Mouse (Mus musculus) forebrain, embryonic 14.5 days (tissue): ENCODE measurements around the gene C2cd2. TPM values are rescaled to one million over a fixed set of nuclear protein-coding genes. Genes with fewer than 3 reads are reported as not detected.

Experiments
- ATAC-seq: fragments of 200-750 bp; cut with Nextera tagmentation; 2 replicates; pipeline ENCODE4 v1.8.0; 2017; ENCODE audit warnings: mild to moderate bottlenecking, moderate library complexity
- DNase-seq: peaks from one replicate; pipeline ENCODE4 v3.0.0-alpha.2; 2015; ENCODE audit warnings: low spot score
- H3K27ac ChIP-seq: fragments of 300-500 bp; sonication (generic); 2 replicates; pipeline ENCODE4 v1.5.1; 2014; ENCODE audit warnings: low read depth, mild to moderate bottlenecking, control low read depth, low read length, moderate library complexity
- H3K27me3 ChIP-seq: fragments of 300-500 bp; sonication (generic); replicated peaks from 2 replicates; pipeline ENCODE4 v1.6.1; 2014; ENCODE audit warnings: low read length, control low read depth, mixed read lengths; ENCODE audit not compliant: control insufficient read depth, insufficient read depth
- H3K36me3 ChIP-seq: fragments of 300-500 bp; sonication (generic); 2 replicates; pipeline ENCODE4 v1.6.1; 2014; ENCODE audit warnings: low read length, control low read depth; ENCODE audit not compliant: control insufficient read depth, insufficient read depth
- H3K4me1 ChIP-seq: fragments of 300-500 bp; sonication (generic); 2 replicates; pipeline ENCODE4 v1.6.1; 2014; ENCODE audit warnings: antibody characterized with exemption, low read length, control low read depth; ENCODE audit not compliant: control insufficient read depth, insufficient read depth
- H3K4me2 ChIP-seq: fragments of 300-500 bp; sonication (generic); 2 replicates; pipeline ENCODE4 v1.6.1; 2014; ENCODE audit warnings: mild to moderate bottlenecking, control low read depth, low read length
- H3K4me3 ChIP-seq: fragments of 300-500 bp; sonication (generic); 2 replicates; pipeline ENCODE4 v1.5.1; 2014; ENCODE audit warnings: low read depth, low read length, control low read depth
- H3K9ac ChIP-seq: fragments of 300-500 bp; sonication (generic); 2 replicates; pipeline ENCODE4 v1.6.1; 2014; ENCODE audit warnings: mild to moderate bottlenecking, low read length, control low read depth, moderate library complexity
- H3K9me3 ChIP-seq: fragments of 300-500 bp; sonication (generic); replicated peaks from 2 replicates; pipeline ENCODE4 v1.6.1; 2016; ENCODE audit warnings: low read length, control low read depth, mixed read lengths; ENCODE audit not compliant: control insufficient read depth
- WGBS: fragments of 180-500 bp; shearing (Covaris S2); extraction: QIAGEN DNeasy Blood & Tissue Kit; methylation state at CpG from one replicate; pipeline ENCODE4 v1.1.7; 2014; 5-methylcytosine and 5-hydroxymethylcytosine counted together
- microRNA-seq: library from miRNA; unstranded; fragments of <30 nt; microRNA quantifications from one replicate; pipeline ENCODE4, GENCODE M21; 2016
- polyA plus RNA-seq: library from polyadenylated mRNA; unstranded; fragments of >200 nt; fragmentation: Nextera tagmentation; extraction: Ambion mirVana; gene quantifications from 2 replicates; pipeline ENCODE4 v1.2.1, GENCODE M21; 2014

C2cd2 gene
- polyA plus RNA-seq, 1 experiment from 2014 or later: 10.2 TPM

DNA sequence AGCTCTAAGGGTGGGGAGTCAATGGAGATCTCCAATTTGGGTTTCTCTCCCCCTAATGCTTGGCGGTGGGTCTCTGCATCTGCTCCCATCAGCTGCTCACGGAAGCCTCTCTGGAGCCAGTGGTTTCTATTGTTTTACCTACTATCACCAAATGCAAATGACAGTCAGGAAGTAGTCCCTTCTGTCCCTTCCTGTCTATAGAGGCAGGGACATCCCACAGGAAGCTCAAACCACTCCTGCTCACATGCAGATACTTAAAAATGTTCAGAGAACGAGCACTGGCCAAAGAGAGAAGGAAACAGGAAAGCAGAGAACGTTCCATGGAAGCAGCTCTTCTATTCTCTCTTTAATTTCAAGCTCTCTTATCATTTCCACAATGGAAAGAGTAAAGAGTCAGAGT lies 142.9 kb downstream of the C2cd2 start:
- WGBS: 94% methylated on average over 4 of the region's 4 CpGs
- DNase-seq: no peak
- H3K4me3 ChIP-seq: no peak overlapping the region
- no peak overlapping the region for H3K4me2 ChIP-seq
- H3K9ac ChIP-seq: no peak overlapping the region
- H3K9me3 ChIP-seq: no peaks in the 10 kb centered on the region
- no peak overlapping the region for H3K27ac ChIP-seq
- ATAC-seq: no peak
- H3K27me3 ChIP-seq: no peaks in the 10 kb centered on the region
- H3K4me1 ChIP-seq: no peaks in the 10 kb centered on the region
- H3K36me3 ChIP-seq: peaks cover 82% of the 10 kb centered on the region

DNA sequence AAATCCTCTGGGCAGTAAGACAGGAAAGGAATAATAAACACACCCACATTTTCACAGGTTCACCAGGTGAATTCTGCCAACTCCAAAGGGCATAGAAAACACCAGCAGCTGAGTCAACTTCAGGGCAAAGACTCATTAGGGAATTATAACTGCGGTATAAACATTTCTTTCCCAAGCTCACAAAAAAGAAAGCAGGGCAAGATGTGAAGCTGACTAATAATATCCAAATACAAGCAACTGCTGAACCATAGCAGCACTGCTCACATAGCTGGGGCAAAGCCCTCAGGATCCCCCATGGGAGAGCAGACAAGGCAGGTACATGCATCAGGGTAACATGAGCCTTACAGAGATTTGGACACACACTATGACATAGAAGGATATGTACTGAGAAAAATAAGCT lies 145.0 kb downstream of the C2cd2 start:
- no peak overlapping the region for H3K4me2 ChIP-seq
- H3K27me3 ChIP-seq: no peaks in the 10 kb centered on the region
- DNase-seq: no peak
- no peak overlapping the region for H3K4me3 ChIP-seq
- no peaks in the 10 kb centered on the region for H3K9me3 ChIP-seq
- ATAC-seq: no peak
- 91% methylated on average over 1 of the region's 1 CpGs for WGBS
- no peaks in the 10 kb centered on the region for H3K4me1 ChIP-seq
- H3K9ac ChIP-seq: no peak overlapping the region
- peaks cover 92% of the 10 kb centered on the region for H3K36me3 ChIP-seq
- H3K27ac ChIP-seq: no peak overlapping the region

DNA sequence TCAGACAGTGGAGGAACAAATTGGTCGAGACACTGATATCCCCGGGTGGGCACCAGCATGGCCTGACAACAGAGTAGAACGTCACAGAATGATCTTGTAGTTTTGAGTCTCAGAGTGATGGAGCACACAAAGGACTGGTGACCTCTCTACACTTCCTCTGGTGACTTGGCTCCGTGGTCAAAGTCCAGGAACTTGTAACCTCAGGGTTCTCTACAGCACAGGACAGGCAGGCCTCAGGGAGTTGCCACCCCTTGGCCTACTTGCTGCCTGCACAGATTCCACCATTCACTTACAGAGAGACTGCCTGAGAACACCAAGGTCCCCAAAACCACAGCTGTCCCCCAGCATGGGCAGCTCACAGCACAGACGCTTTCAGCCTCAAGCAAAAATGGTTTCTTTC lies 147.1 kb downstream of the C2cd2 start:
- H3K27ac ChIP-seq: no peak overlapping the region
- H3K9ac ChIP-seq: no peak overlapping the region
- H3K4me1 ChIP-seq: no peaks in the 10 kb centered on the region
- no peaks in the 10 kb centered on the region for H3K9me3 ChIP-seq
- no peaks in the 10 kb centered on the region for H3K27me3 ChIP-seq
- no peak overlapping the region for H3K4me3 ChIP-seq
- H3K4me2 ChIP-seq: no peak overlapping the region
- DNase-seq (no peak), ATAC-seq (no peak)
- peaks cover 98% of the 10 kb centered on the region for H3K36me3 ChIP-seq
- WGBS: 90% methylated on average over 5 of the region's 5 CpGs

DNA sequence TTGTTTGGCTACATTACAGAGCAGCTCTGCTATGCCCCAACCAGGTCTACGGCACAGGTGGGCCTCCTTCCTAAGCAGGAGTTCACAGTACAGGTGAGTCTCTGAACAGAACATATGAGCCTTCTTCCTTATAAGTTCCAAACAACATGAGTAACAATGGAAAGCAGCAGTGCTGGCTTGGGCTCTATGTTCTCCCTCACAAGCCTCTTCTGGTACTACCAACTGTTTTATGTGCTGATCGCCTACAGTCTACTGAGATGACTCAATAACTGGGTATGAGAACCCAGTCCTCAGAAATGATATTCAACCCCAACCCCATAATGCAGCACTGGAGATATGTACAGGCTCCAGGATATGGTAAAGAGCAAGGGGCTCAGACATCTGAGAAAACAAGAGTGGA lies 148.3 kb downstream of the C2cd2 start:
- DNase-seq (no peak), ATAC-seq (no peak)
- WGBS: 98% methylated on average over 2 of the region's 2 CpGs
- Histone ChIP-seq H3K4me1 (no peaks in the 10 kb centered on the region), H3K9ac (no peak overlapping the region), H3K4me3 (no peak overlapping the region), H3K9me3 (no peaks in the 10 kb centered on the region), H3K36me3 (peaks cover 98% of the 10 kb centered on the region), H3K4me2 (no peak overlapping the region), H3K27me3 (no peaks in the 10 kb centered on the region), H3K27ac (no peak overlapping the region)

DNA sequence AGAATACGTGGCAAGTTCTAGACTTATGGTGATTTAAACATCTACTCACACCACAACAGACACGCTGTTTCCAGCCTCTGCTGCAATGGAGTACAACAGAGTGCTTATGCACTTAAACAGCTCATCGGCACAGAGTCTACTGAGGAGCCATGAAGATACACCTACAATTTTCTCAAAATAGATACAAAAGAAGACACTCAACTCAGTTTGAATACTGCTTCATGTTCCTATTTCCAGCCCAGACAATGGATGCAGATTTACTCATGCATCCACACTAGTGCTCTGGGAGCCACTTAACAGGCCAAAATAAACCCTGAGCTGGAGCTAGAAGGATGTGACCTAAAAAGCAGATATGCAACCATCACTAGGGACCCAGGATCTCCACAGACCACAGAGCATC lies 153.5 kb downstream of the C2cd2 start:
- WGBS: 91% methylated on average over 3 of the region's 3 CpGs

DNA sequence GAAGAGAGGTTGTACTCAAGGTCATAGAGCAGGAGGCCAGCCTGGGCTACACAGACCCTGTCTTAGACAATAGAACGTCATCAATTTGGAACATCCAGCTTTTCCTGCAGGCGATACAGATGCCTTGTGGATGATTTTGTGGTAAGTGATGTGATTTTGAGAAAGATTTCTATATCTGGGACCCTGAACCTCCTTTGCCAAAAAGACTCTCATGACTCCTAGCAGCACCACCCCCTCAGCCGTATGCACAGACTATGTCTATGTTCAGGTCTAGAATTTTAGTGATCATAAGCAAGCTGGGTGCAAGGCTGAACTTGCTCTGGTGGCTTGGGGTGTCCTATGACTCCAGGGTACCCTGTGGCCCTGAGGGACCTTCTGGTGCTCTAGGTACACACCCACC lies 156.8 kb downstream of the C2cd2 start:
- Histone ChIP-seq H3K4me1 (no peaks in the 10 kb centered on the region), H3K27me3 (no peaks in the 10 kb centered on the region), H3K9me3 (no peaks in the 10 kb centered on the region), H3K27ac (no peak overlapping the region), H3K9ac (no peak overlapping the region), H3K4me2 (no peak overlapping the region), H3K4me3 (no peak overlapping the region), H3K36me3 (peaks cover 86% of the 10 kb centered on the region)
- WGBS: 93% methylated on average over 3 of the region's 3 CpGs
- no peak for DNase-seq
- no peak for ATAC-seq

More for the DNA sequence above, 153.5 kb downstream of the C2cd2 start:
- DNase-seq (no peak), ATAC-seq (no peak)
- no peak overlapping the region for H3K9ac ChIP-seq
- no peaks in the 10 kb centered on the region for H3K9me3 ChIP-seq
- no peaks in the 10 kb centered on the region for H3K27me3 ChIP-seq
- H3K4me3 ChIP-seq: no peak overlapping the region
- H3K36me3 ChIP-seq: peaks cover 99% of the 10 kb centered on the region
- H3K4me1 ChIP-seq: no peaks in the 10 kb centered on the region
- H3K4me2 ChIP-seq: no peak overlapping the region
- H3K27ac ChIP-seq: no peak overlapping the region

Small RNA genes within 50 kb of the gene (microRNA-seq; reads per million reads assigned to microRNA genes)
- not detected for gene Mir6964

Other genes starting within 250 kb of the C2cd2 start
- gene Ripk4, start 198.8 kb downstream of the C2cd2 start, polyA plus RNA-seq: 0.67 TPM in 2 replicates
- gene Prdm15, start 110.7 kb downstream of the C2cd2 start, polyA plus RNA-seq: 9.5 and 12.1 TPM in 2 replicates
- 12.5 TPM in 2 replicates for gene Zbtb21, start within 50 bp of the C2cd2 start, polyA plus RNA-seq
- 27.3 and 31.0 TPM in 2 replicates for gene B230307C23Rik, start 34.7 kb upstream of the C2cd2 start, polyA plus RNA-seq
- 12.6 and 14.4 TPM in 2 replicates for gene A630089N07Rik, start 119.9 kb upstream of the C2cd2 start, polyA plus RNA-seq